Mouse (Mus musculus) forebrain, embryonic 15.5 days (tissue): ENCODE results near the gene Glt28d2. TPM values are rescaled to one million over a fixed set of nuclear protein-coding genes. Genes with fewer than 3 reads are reported as not detected.
A peak's percentile ranks its signal among the peaks of the same experiment; 100 is the strongest.

Experiments
- ATAC-seq: fragments of 200-750 bp; cut with Nextera tagmentation; replicated peaks from 2 replicates; pipeline ENCODE4 v1.8.0; 2017; ENCODE audit warnings: mild to moderate bottlenecking, moderate TSS enrichment, moderate library complexity
- H3K27ac ChIP-seq: fragments of 300-500 bp; sonication (generic); replicated peaks from 2 replicates; pipeline ENCODE4 v1.5.1; 2015; ENCODE audit warnings: mild to moderate bottlenecking, inconsistent platforms
- H3K27me3 ChIP-seq: fragments of 300-500 bp; sonication (generic); 2 replicates; pipeline ENCODE4 v1.6.1; 2015; ENCODE audit warnings: inconsistent platforms
- H3K36me3 ChIP-seq: fragments of 300-500 bp; sonication (generic); 2 replicates; pipeline ENCODE4 v1.6.1; 2015; ENCODE audit warnings: mild to moderate bottlenecking, inconsistent platforms
- H3K4me1 ChIP-seq: fragments of 300-500 bp; sonication (generic); 2 replicates; pipeline ENCODE4 v1.6.1; 2015; ENCODE audit warnings: inconsistent platforms
- H3K4me2 ChIP-seq: fragments of 300-500 bp; sonication (generic); replicated peaks from 2 replicates; pipeline ENCODE4 v1.6.1; 2015; ENCODE audit warnings: mild to moderate bottlenecking, inconsistent platforms
- H3K4me3 ChIP-seq: fragments of 300-500 bp; sonication (generic); 2 replicates; pipeline ENCODE4 v1.5.1; 2015; ENCODE audit warnings: mild to moderate bottlenecking, inconsistent platforms
- H3K9ac ChIP-seq: fragments of 300-500 bp; sonication (generic); replicated peaks from 2 replicates; pipeline ENCODE4 v1.6.1; 2015; ENCODE audit warnings: mild to moderate bottlenecking, inconsistent platforms
- H3K9me3 ChIP-seq: fragments of 300-500 bp; sonication (generic); 2 replicates; pipeline ENCODE4 v1.6.1; 2016; ENCODE audit warnings: inconsistent platforms
- WGBS: fragments of 180-500 bp; shearing (Covaris S2); methylation state at CpG from one replicate; pipeline ENCODE4 v1.1.7; 2015; ENCODE audit warnings: mixed read lengths; 5-methylcytosine and 5-hydroxymethylcytosine counted together
- polyA plus RNA-seq: library from polyadenylated mRNA; unstranded; fragments of >200 nt; fragmentation: Nextera tagmentation; extraction: Ambion mirVana; gene quantifications from 2 replicates; pipeline ENCODE4 v1.2.1, GENCODE M21; 2015

The Glt28d2 gene
- polyA plus RNA-seq, 1 experiment from 2014 or later, result 1.9 TPM

- Histone ChIP-seq H3K4me3 (no peak overlapping the region), H3K4me2 (no peak overlapping the region), H3K4me1 (peaks cover under 1% of the 10 kb centered on the region; the same call in 1 of the 2 replicates), H3K36me3 (no peaks in the 10 kb centered on the region), H3K9ac (no peak overlapping the region), H3K9me3 (no peaks in the 10 kb centered on the region), H3K27ac (no peak overlapping the region), H3K27me3 (no peaks in the 10 kb centered on the region)
- WGBS, result 90% methylated on average over 5 of the region's 5 CpGs
- ATAC-seq, result no peak
Observed at GRCm38 (mm10) chr3:85860996-85861395, 26.3 kb downstream of the Glt28d2 start.

- H3K9me3 ChIP-seq, result no peaks in the 10 kb centered on the region
- no peaks in the 10 kb centered on the region for H3K27me3 ChIP-seq
- H3K4me3 ChIP-seq, result no peak overlapping the region
- whole genome bisulfite sequencing, result 55% methylated on average over 6 of the region's 6 CpGs
- no peaks in the 10 kb centered on the region for H3K36me3 ChIP-seq
- H3K4me2 ChIP-seq, result no peak overlapping the region
- H3K9ac ChIP-seq, result no peak overlapping the region
- H3K4me1 ChIP-seq, result peaks cover 15% of the 10 kb centered on the region
- no peak for ATAC-seq
- H3K27ac ChIP-seq, result no peak overlapping the region
Observed at GRCm38 (mm10) chr3:85859311-85859710, 28.0 kb downstream of the Glt28d2 start.

- H3K4me3 ChIP-seq, result no peak overlapping the region
- no peak overlapping the region for H3K27ac ChIP-seq
- H3K9me3 ChIP-seq, result no peaks in the 10 kb centered on the region
- peaks cover 17% of the 10 kb centered on the region for H3K4me1 ChIP-seq
- no peaks in the 10 kb centered on the region for H3K36me3 ChIP-seq
- H3K9ac ChIP-seq, result no peak overlapping the region
- no peak overlapping the region for H3K4me2 ChIP-seq
- H3K27me3 ChIP-seq, result no peaks in the 10 kb centered on the region
- ATAC-seq, result no peak
- 71% methylated on average over 11 of the region's 11 CpGs for WGBS
Observed at GRCm38 (mm10) chr3:85858140-85859135, 28.9 kb downstream of the Glt28d2 start.

GRCm38 (mm10) chr3:85857083-85857482 is 30.2 kb downstream of the Glt28d2 start:
- no peak for ATAC-seq
- H3K4me2 ChIP-seq, result no peak overlapping the region

GRCm38 (mm10) chr3:85855947-85856346 is 31.4 kb downstream of the Glt28d2 start:
- ATAC-seq, result no peak
- Histone ChIP-seq H3K36me3 (no peaks in the 10 kb centered on the region), H3K4me2 (no peak overlapping the region), H3K27me3 (no peaks in the 10 kb centered on the region), H3K9ac (no peak overlapping the region), H3K27ac (peak overlapping the region; percentile 53), H3K4me1 (peaks cover 17% of the 10 kb centered on the region), H3K4me3 (no peak overlapping the region), H3K9me3 (no peaks in the 10 kb centered on the region)
- 62% methylated on average over 5 of the region's 5 CpGs for WGBS

More at GRCm38 (mm10) chr3:85857083-85857482, 30.2 kb downstream of the Glt28d2 start:
- no peak overlapping the region for H3K27ac ChIP-seq
- H3K4me1 ChIP-seq, result peaks cover 17% of the 10 kb centered on the region
- no peaks in the 10 kb centered on the region for H3K36me3 ChIP-seq
- no peak overlapping the region for H3K9ac ChIP-seq
- H3K27me3 ChIP-seq, result no peaks in the 10 kb centered on the region
- H3K4me3 ChIP-seq, result no peak overlapping the region
- H3K9me3 ChIP-seq, result no peaks in the 10 kb centered on the region
- WGBS, result 12% methylated on average over 4 of the region's 4 CpGs

- H3K4me1 ChIP-seq, result peaks cover 17% of the 10 kb centered on the region
- H3K27ac ChIP-seq, result peak overlapping the region; percentile 62
- no peaks in the 10 kb centered on the region for H3K27me3 ChIP-seq
- H3K36me3 ChIP-seq, result no peaks in the 10 kb centered on the region
- no peaks in the 10 kb centered on the region for H3K9me3 ChIP-seq
- 0 out of 2 replicates have a peak, but pooled peaks have one; percentile 38 for ATAC-seq
- H3K9ac ChIP-seq, result no peak overlapping the region
- H3K4me2 ChIP-seq, result no peak overlapping the region
- 28% methylated on average over 3 of the region's 3 CpGs for WGBS
- H3K4me3 ChIP-seq, result no peak overlapping the region
Observed at GRCm38 (mm10) chr3:85855043-85855442, 32.3 kb downstream of the Glt28d2 start.

GRCm38 (mm10) chr3:85854143-85854542 is 33.2 kb downstream of the Glt28d2 start:
- ATAC-seq, result peak; percentile 68
- no peaks in the 10 kb centered on the region for H3K27me3 ChIP-seq
- 28% methylated on average over 6 of the region's 6 CpGs for WGBS
- H3K9me3 ChIP-seq, result no peaks in the 10 kb centered on the region
- H3K9ac ChIP-seq, result no peak overlapping the region
- H3K36me3 ChIP-seq, result no peaks in the 10 kb centered on the region
- no peak overlapping the region for H3K4me3 ChIP-seq
- peaks cover 17% of the 10 kb centered on the region for H3K4me1 ChIP-seq
- H3K4me2 ChIP-seq, result no peak overlapping the region
- H3K27ac ChIP-seq, result peak overlapping the region; percentile 69; the same call in 1 of the 2 replicates

GRCm38 (mm10) chr3:85853715-85854114 is 33.6 kb downstream of the Glt28d2 start:
- Histone ChIP-seq H3K4me1 (peaks cover 17% of the 10 kb centered on the region), H3K9me3 (no peaks in the 10 kb centered on the region), H3K36me3 (no peaks in the 10 kb centered on the region), H3K9ac (no peak overlapping the region), H3K4me3 (no peak overlapping the region), H3K4me2 (no peak overlapping the region), H3K27me3 (no peaks in the 10 kb centered on the region), H3K27ac (peak overlapping the region; percentile 64)
- ATAC-seq, result peak; percentile 90
- WGBS, result 72% methylated on average over 3 of the region's 4 CpGs

- no peak for ATAC-seq
- Histone ChIP-seq H3K4me2 (no peak overlapping the region), H3K9ac (no peak overlapping the region), H3K9me3 (no peaks in the 10 kb centered on the region), H3K4me3 (no peak overlapping the region), H3K27ac (no peak overlapping the region), H3K27me3 (no peaks in the 10 kb centered on the region), H3K36me3 (no peaks in the 10 kb centered on the region), H3K4me1 (peaks cover 11% of the 10 kb centered on the region; the same call in 1 of the 2 replicates)
- 94% methylated on average over 1 of the region's 1 CpGs for WGBS
Observed at GRCm38 (mm10) chr3:85850079-85850478, 37.2 kb downstream of the Glt28d2 start.

GRCm38 (mm10) chr3:85846316-85846715 is 41.0 kb downstream of the Glt28d2 start:
- Histone ChIP-seq H3K36me3 (no peaks in the 10 kb centered on the region), H3K4me1 (peaks cover 12% of the 10 kb centered on the region), H3K27ac (peak overlapping the region; percentile 25; the same call in 1 of the 2 replicates), H3K9ac (no peak overlapping the region), H3K9me3 (no peaks in the 10 kb centered on the region), H3K27me3 (no peaks in the 10 kb centered on the region), H3K4me2 (no peak overlapping the region), H3K4me3 (no peak overlapping the region)
- 0 out of 2 replicates have a peak, but pooled peaks have one; percentile 64 for ATAC-seq
- 51% methylated on average over 1 of the region's 1 CpGs for WGBS

GRCm38 (mm10) chr3:85845341-85845740 is 42.0 kb downstream of the Glt28d2 start:
- Histone ChIP-seq H3K9me3 (no peaks in the 10 kb centered on the region), H3K4me1 (peaks cover 12% of the 10 kb centered on the region), H3K9ac (no peak overlapping the region), H3K27ac (no peak overlapping the region), H3K4me3 (no peak overlapping the region), H3K36me3 (no peaks in the 10 kb centered on the region), H3K27me3 (no peaks in the 10 kb centered on the region), H3K4me2 (no peak overlapping the region)
- ATAC-seq, result no peak
- WGBS, result 84% methylated on average over 6 of the region's 6 CpGs

- H3K4me1 ChIP-seq, result peaks cover 12% of the 10 kb centered on the region
- no peak overlapping the region for H3K4me2 ChIP-seq
- H3K36me3 ChIP-seq, result no peaks in the 10 kb centered on the region
- H3K27me3 ChIP-seq, result no peaks in the 10 kb centered on the region
- no peak overlapping the region for H3K9ac ChIP-seq
- no peak for ATAC-seq
- no peak overlapping the region for H3K4me3 ChIP-seq
- H3K27ac ChIP-seq, result peak overlapping the region; percentile 50; the same call in 1 of the 2 replicates
- no peaks in the 10 kb centered on the region for H3K9me3 ChIP-seq
Observed at GRCm38 (mm10) chr3:85842881-85843218, 44.5 kb downstream of the Glt28d2 start.
